Mouse (Mus musculus) stomach, adult 2 months (tissue): ENCODE data around the gene Slc15a3. TPM values are rescaled to one million over a fixed set of nuclear protein-coding genes. Genes with fewer than 3 reads are reported as not detected.

Experiments used
- polyA plus RNA-seq: library from polyadenylated mRNA; depleted of rRNA; stranded (reverse); fragments of >200 nt; gene quantifications from 2 replicates; pipeline ENCODE4 v1.2.3, GENCODE M21; 2012; rRNA removed

The Slc15a3 gene
- 4.0 and 6.0 TPM in 2 replicates for polyA plus RNA-seq

DNA sequence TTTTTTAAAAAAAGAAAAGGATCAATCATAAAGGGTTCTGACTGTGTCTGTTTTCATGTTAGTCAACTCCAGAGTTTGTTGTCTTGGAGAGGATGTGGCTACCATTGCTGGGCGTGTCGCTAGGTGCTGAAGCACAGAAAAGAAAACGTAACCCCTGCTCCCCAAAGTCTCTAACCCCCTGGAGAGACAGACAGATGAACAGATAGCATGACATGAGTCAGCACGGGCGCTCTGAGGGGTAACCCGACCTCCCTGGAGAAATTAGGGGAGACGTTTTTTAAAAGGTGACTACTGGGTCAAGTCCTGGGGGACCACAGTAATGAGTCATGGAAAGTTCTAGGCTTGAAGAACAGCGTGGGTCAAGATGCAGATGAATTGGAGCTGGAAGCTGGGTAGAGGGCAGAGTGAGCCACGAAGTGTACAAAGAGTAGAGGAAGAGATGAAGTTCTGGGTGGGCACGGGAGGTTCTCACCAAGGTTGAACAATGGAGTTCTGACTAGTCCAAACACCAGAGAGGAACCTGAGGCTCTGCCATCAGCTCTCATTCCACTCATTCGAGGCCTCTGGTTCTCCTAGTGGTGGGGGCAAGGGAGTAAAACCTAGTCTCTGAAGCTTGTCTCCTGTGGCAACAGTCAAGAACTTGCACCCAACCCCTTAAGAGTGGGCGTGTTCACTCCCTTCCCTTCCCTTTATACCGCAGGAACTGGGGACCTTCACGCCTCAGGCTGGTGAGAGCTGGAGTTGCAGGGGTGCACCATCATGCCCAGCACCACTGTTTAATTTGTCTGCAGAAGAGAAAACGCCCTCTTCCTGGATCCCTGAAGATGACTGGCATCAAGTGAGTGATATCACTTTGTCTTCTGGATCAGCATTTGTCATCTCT lies at the start of gene Slc15a3:
Gene Slc15a3, plus strand, starts transcription at position 718 of the 883 bp plus-strand sequence.

GRCm38 (mm10) chr19:10829436-10830175 lies 9.9 kb upstream of the Slc15a3 start, which contains the start of gene Cd6:
Gene Cd6 (minus strand): TSS chr19:10830058.

GRCm38 (mm10) chr19:10869886-10870527 lies 30.5 kb downstream of the Slc15a3 start, which contains the start of gene Tmem132a:
Gene Tmem132a (minus strand): TSS chr19:10869940.

DNA sequence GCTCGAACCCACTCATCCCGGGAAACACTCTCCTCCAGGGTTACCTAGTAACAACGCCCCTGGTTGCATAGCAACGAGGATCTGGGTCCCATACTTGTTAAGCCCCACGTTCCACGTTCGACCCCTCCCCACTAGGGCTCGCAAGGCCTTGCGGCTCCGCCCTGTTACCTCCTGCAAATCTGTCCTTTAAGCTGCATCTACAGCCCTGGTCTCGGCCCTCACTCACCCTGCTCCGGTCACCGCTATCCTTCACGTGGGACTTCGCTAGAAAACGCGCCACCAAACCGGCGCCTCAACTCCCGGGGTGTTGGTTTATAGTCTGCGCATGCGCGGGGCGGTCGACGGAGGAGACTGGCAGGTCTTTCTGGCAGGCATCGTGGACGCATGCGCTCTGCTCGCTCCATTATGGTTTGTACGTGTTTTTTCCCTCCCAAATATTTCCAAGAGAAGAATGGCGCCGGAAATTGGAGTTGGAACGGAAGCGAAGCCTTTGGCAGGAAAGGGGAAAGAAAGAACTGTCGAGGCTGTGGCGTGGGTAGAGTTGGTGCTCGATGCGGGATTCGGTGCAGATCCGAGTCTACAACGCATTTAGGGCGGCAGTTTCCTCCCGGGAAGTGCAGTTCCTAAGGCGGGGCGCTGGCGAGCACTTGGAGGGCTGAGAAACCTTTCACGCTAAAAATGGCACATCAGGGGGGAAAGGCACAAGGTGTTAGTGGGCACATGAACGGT lies 42.1 kb downstream of the Slc15a3 start, which contains the start of gene Tmem109:
Gene Tmem109, minus strand, starts transcription at position 576 of the 729 bp plus-strand sequence.

GRCm38 (mm10) chr19:10895016-10895528 lies 55.5 kb downstream of the Slc15a3 start, which contains the start of gene Prpf19:
Gene Prpf19 (plus strand): TSS chr19:10895231.

Other genes with a start within 250 kb of the Slc15a3 start
- 25.3 and 35.1 TPM in 2 replicates for gene Ddb1, start 234.4 kb upstream of the Slc15a3 start, polyA plus RNA-seq
- 3.3 and 3.8 TPM in 2 replicates for gene Tkfc, start 234.1 kb upstream of the Slc15a3 start, polyA plus RNA-seq
- 0.05 and 0.08 TPM in 2 replicates for gene Vwce, start 205.5 kb upstream of the Slc15a3 start, polyA plus RNA-seq
- 87.4 and 147 TPM in 2 replicates for gene Pga5, start 161.7 kb upstream of the Slc15a3 start, polyA plus RNA-seq
- gene Vps37c, start 151.0 kb upstream of the Slc15a3 start, polyA plus RNA-seq, result 21.5 and 23.0 TPM in 2 replicates
- gene Cd5, start 100.7 kb upstream of the Slc15a3 start, polyA plus RNA-seq, result 0.45 and 0.65 TPM in 2 replicates
- gene Cd6, start 9.7 kb upstream of the Slc15a3 start, polyA plus RNA-seq, result 0.11 and 0.15 TPM in 2 replicates
- 13.8 and 14.4 TPM in 2 replicates for gene Tmem132a, start 30.2 kb downstream of the Slc15a3 start, polyA plus RNA-seq
- 64.5 and 67.6 TPM in 2 replicates for gene Tmem109, start 42.3 kb downstream of the Slc15a3 start, polyA plus RNA-seq
- gene Prpf19, start 55.5 kb downstream of the Slc15a3 start, polyA plus RNA-seq, result 76.8 and 77.7 TPM in 2 replicates
- not detected in 2 replicates for gene Zp1, start 80.9 kb downstream of the Slc15a3 start, polyA plus RNA-seq
- gene Ptgdr2, start 97.4 kb downstream of the Slc15a3 start, polyA plus RNA-seq, result 0.10 TPM in 2 replicates
- gene Ccdc86, start 109.5 kb downstream of the Slc15a3 start, polyA plus RNA-seq, result 3.4 and 3.5 TPM in 2 replicates
- 0.14 and 0.54 TPM in 2 replicates for gene Ms4a10, start 134.9 kb downstream of the Slc15a3 start, polyA plus RNA-seq
- not detected in 2 replicates for gene Ms4a15, start 153.5 kb downstream of the Slc15a3 start, polyA plus RNA-seq
- not detected in 2 replicates for gene Ms4a18, start 178.3 kb downstream of the Slc15a3 start, polyA plus RNA-seq
- gene Ms4a8a, start 241.4 kb downstream of the Slc15a3 start, polyA plus RNA-seq, result 39.9 and 42.1 TPM in 2 replicates